Mouse (Mus musculus) liver, postnatal 0 days (tissue): ENCODE measurements around the gene Ggcx. TPM values are rescaled to one million over a fixed set of nuclear protein-coding genes. Genes with fewer than 3 reads are reported as not detected.
"Not testable (repeated sequence)": the region's sequence is repeated elsewhere in the genome, so short reads cannot be mapped to it uniquely, and the experiment has no call there.

Source experiments
- ATAC-seq: fragments of 200-750 bp; cut with Nextera tagmentation; 2 replicates; pipeline ENCODE4 v1.8.0; 2017; ENCODE audit warnings: mild to moderate bottlenecking, moderate library complexity
- DNase-seq: peaks from one replicate; pipeline ENCODE4 v3.0.0-alpha.2; 2016
- H3K27ac ChIP-seq: fragments of 300-500 bp; sonication (generic); 2 replicates; pipeline ENCODE4 v1.5.1; 2014; ENCODE audit warnings: antibody characterized with exemption, moderate library complexity, mild to moderate bottlenecking, low read depth
- H3K27me3 ChIP-seq: fragments of 300-500 bp; sonication (generic); 2 replicates; pipeline ENCODE4 v1.6.1; 2014; ENCODE audit warnings: low read length, control low read depth, mixed read lengths; ENCODE audit not compliant: insufficient read depth
- H3K36me3 ChIP-seq: fragments of 300-500 bp; sonication (generic); replicated peaks from 2 replicates; pipeline ENCODE4 v1.6.1; 2014; ENCODE audit warnings: mild to moderate bottlenecking, control low read depth, low read length, moderate library complexity, mixed read lengths; ENCODE audit not compliant: insufficient read depth
- H3K4me1 ChIP-seq: fragments of 300-500 bp; sonication (generic); 2 replicates; pipeline ENCODE4 v1.6.1; 2014; ENCODE audit warnings: antibody characterized with exemption, mild to moderate bottlenecking, control low read depth; ENCODE audit not compliant: insufficient read depth
- H3K4me2 ChIP-seq: fragments of 300-500 bp; sonication (generic); 2 replicates; pipeline ENCODE4 v1.6.1; 2014; ENCODE audit warnings: low read depth, mild to moderate bottlenecking, low read length, moderate library complexity, mixed read lengths
- H3K4me3 ChIP-seq: fragments of 300-500 bp; sonication (generic); 2 replicates; pipeline ENCODE4 v1.5.1; 2014; ENCODE audit warnings: low read depth, low read length
- H3K9ac ChIP-seq: fragments of 300-500 bp; sonication (generic); replicated peaks from 2 replicates; pipeline ENCODE4 v1.6.1; 2014; ENCODE audit warnings: mild to moderate bottlenecking, moderate library complexity
- H3K9me3 ChIP-seq: fragments of 300-500 bp; sonication (generic); 2 replicates; pipeline ENCODE4 v1.6.1; 2016; ENCODE audit warnings: mild to moderate bottlenecking, control low read depth, low read length, mixed read lengths
- CTCF ChIP-seq: sonication (generic); IDR thresholded peaks from 2 replicates; pipeline ENCODE4 v1.5.1; 2016; ENCODE audit warnings: antibody characterized with exemption, low read depth
- EP300 ChIP-seq: IDR thresholded peaks from 2 replicates; pipeline ENCODE4 v1.6.1; 2016; ENCODE audit warnings: antibody characterized with exemption, low read depth, mild to moderate bottlenecking
- WGBS: fragments of 180-500 bp; shearing (Covaris S2); extraction: QIAGEN DNeasy Blood & Tissue Kit; methylation state at CpG from one replicate; pipeline ENCODE4 v1.1.7; 2014; ENCODE audit not compliant: insufficient replicate concordance; 5-methylcytosine and 5-hydroxymethylcytosine counted together
- polyA plus RNA-seq: library from polyadenylated mRNA; unstranded; fragments of >200 nt; fragmentation: Nextera tagmentation; extraction: Ambion mirVana; gene quantifications from 2 replicates; pipeline ENCODE4 v1.2.1, GENCODE M21; 2015

Ggcx gene
- polyA plus RNA-seq, 1 experiment from 2014 or later: 20.7 TPM

- no peak overlapping the region for H3K4me3 ChIP-seq
- no peak overlapping the region for H3K4me2 ChIP-seq
- no peaks in the 10 kb centered on the region for H3K27me3 ChIP-seq
- H3K27ac ChIP-seq: no peak overlapping the region
- H3K9ac ChIP-seq: no peak overlapping the region
- no peaks in the 10 kb centered on the region; the same call in 1 of the 2 replicates for H3K4me1 ChIP-seq
- ATAC-seq (peak; percentile 33; the same call in 1 of the 2 replicates), DNase-seq (no peak)
- H3K9me3 ChIP-seq: no peaks in the 10 kb centered on the region
- WGBS: 61% methylated on average over 14 of the region's 14 CpGs
- no peaks in the 10 kb centered on the region for H3K36me3 ChIP-seq
- TF ChIP-seq EP300: no peak
- TF ChIP-seq CTCF: no peak
Measured at GRCm38 (mm10) chr6:72473264-72474041, 59.3 kb downstream of the Ggcx start.

DNA sequence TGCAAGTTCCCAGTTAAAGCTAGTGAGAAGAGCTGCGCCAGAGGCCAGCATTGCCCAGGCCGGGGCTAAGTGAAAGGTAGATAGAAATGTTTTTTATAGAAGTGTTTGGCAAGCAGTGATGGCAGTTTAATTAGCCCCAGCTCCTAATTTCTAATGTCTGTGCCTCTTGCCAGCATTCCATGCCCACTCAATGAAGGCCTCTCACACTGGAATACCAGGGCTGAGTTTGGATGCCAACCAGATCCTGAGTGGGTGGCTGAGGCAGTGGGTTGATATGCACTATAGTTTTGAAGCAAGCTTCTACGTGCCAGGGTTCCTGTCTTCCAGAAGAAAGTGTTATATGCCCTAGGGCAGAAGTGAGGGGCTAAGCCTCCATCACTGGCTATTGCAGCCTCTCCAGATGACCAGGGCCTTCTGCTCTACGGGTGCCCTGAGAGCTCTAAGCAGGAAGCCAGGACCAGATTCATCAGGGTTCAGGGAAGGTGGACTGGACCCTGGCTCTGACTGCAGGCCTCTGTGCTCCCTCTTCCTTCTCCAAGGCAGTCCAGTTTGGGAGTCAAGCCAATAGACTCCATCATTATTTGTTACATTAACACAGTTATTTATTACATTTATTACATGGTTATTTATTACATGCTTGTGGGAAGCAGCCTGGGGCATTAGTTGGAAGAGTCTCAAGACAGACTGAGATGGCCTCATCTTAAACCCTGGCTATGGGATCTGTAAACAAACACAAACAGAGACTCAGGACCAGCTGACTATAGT lies 61.3 kb downstream of the Ggcx start:
- TF ChIP-seq EP300 (no peak), CTCF (no peak)
- WGBS: 76% methylated on average over 4 of the region's 4 CpGs
- no peaks in the 10 kb centered on the region for H3K27me3 ChIP-seq
- H3K4me2 ChIP-seq: no peak overlapping the region
- no peak for ATAC-seq
- H3K27ac ChIP-seq: no peak overlapping the region
- DNase-seq: no peak
- no peaks in the 10 kb centered on the region; the same call in 1 of the 2 replicates for H3K4me1 ChIP-seq
- no peak overlapping the region for H3K4me3 ChIP-seq
- no peaks in the 10 kb centered on the region for H3K36me3 ChIP-seq
- H3K9ac ChIP-seq: no peak overlapping the region
- H3K9me3 ChIP-seq: no peaks in the 10 kb centered on the region

- Histone ChIP-seq H3K36me3 (no peaks in the 10 kb centered on the region), H3K9ac (no peak overlapping the region), H3K27me3 (no peaks in the 10 kb centered on the region), H3K9me3 (no peaks in the 10 kb centered on the region), H3K4me1 (no peaks in the 10 kb centered on the region; the same call in 1 of the 2 replicates), H3K4me2 (no peak overlapping the region), H3K27ac (no peak overlapping the region), H3K4me3 (no peak overlapping the region)
- WGBS: 76% methylated on average over 5 of the region's 5 CpGs
- DNase-seq (no peak), ATAC-seq (no peak)
- no peak for TF ChIP-seq EP300
Measured at GRCm38 (mm10) chr6:72476836-72477235, 62.7 kb downstream of the Ggcx start.

GRCm38 (mm10) chr6:72477621-72478020 lies 63.5 kb downstream of the Ggcx start:
- Histone ChIP-seq H3K36me3 (no peaks in the 10 kb centered on the region), H3K9ac (no peak overlapping the region)
- TF ChIP-seq EP300 (no peak), CTCF (no peak)

GRCm38 (mm10) chr6:72478691-72479090 lies 64.6 kb downstream of the Ggcx start:
- not testable (repeated sequence) for H3K9ac ChIP-seq, H3K4me2 ChIP-seq, H3K4me3 ChIP-seq, H3K36me3 ChIP-seq, H3K4me1 ChIP-seq, H3K27ac ChIP-seq, DNase-seq, H3K9me3 ChIP-seq, ATAC-seq, H3K27me3 ChIP-seq
- 70% methylated on average over 3 of the region's 3 CpGs for WGBS

More at GRCm38 (mm10) chr6:72477621-72478020, 63.5 kb downstream of the Ggcx start:
- Histone ChIP-seq H3K9me3 (no peaks in the 10 kb centered on the region), H3K27ac (no peak overlapping the region), H3K27me3 (no peaks in the 10 kb centered on the region), H3K4me3 (no peak overlapping the region), H3K4me1 (no peaks in the 10 kb centered on the region; the same call in 1 of the 2 replicates), H3K4me2 (no peak overlapping the region)
- WGBS: 76% methylated on average over 3 of the region's 3 CpGs
- ATAC-seq (no peak), DNase-seq (no peak)

DNA sequence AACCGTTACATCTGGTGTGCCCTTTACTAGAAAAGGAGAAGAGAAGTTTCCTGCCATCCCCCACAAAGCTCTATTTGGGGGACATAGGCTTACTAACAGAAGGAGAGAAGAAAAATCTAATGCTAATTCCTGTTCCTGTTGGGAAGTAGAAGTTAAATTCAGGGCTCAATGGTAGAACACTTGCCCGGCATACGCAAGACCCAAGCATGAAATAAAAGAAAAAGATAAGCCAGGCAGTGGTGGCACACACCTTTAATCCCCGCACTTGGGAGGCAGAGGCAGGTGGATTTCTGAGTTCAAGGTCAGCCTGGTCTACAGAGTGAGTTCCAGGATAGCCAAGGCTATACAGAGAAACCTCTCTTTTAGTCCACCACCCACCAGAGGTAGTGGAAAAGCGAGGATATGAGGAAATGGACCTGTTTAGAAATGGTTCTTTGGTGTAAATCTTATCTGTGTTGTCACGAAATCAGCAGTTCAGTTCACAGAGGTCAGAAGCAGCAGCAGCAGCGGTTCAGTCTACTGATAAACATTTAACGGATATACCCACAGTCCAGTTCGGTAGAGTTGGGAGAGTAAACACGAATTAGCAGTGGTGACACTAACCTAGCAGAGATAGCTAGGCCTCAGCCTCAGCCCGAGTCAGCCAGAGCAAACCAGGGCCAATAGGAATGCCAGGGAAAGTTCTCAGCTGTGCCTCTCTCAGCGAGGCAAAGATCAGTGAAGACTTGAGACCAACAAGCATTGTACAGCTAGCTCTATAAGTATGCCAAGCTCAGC lies 65.7 kb downstream of the Ggcx start:
- no peak for TF ChIP-seq EP300
- no peak for TF ChIP-seq CTCF
- ATAC-seq (no peak), DNase-seq (no peak)
- no peaks in the 10 kb centered on the region for H3K9me3 ChIP-seq
- H3K4me1 ChIP-seq: no peaks in the 10 kb centered on the region
- no peak overlapping the region for H3K27ac ChIP-seq
- no peaks in the 10 kb centered on the region for H3K36me3 ChIP-seq
- H3K9ac ChIP-seq: no peak overlapping the region
- H3K27me3 ChIP-seq: no peaks in the 10 kb centered on the region
- H3K4me3 ChIP-seq: no peak overlapping the region
- WGBS: 66% methylated on average over 12 of the region's 12 CpGs
- no peak overlapping the region for H3K4me2 ChIP-seq
